Mouse (Mus musculus) lung, adult 2 months (tissue): ENCODE measurements at regions not wholly inside any gene's neighbourhood (a gene's known extent, or its start where the extent isn't known, plus 50 kb on each side); places are given as distances from the start of the nearest gene placed in this dataset.

Source experiments
- CTCF ChIP-seq: fragments of 200-500 bp; IDR thresholded peaks from 2 replicates; pipeline ENCODE4 v1.5.1; 2011; ENCODE audit warnings: mild to moderate bottlenecking, low read length, control low read depth; ENCODE audit not compliant: insufficient read depth
- POLR2A ChIP-seq: fragments of 200-500 bp; IDR thresholded peaks from 2 replicates; pipeline ENCODE4 v1.6.1; 2011; ENCODE audit warnings: low read depth, mild to moderate bottlenecking, control low read depth, low read length, borderline replicate concordance; ENCODE audit errors: extremely low read depth

DNA sequence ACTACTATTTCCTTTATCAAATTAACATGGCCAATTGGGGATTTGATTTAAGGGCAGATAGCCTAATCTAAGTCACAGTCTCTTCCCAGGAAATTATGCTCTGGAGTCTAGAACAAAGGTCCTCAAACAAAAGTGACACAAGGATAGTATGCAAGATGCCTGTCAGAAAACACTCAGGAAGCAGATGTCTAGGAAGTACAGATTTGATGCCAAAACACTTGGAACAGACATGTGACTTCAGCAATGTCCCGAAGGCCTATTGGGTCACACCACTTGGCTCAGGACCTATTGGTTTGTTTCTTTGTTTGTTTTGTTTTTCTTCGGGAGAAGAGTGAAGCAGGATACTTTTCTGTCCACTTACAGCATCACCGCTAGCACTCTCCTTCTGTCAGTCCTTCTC, 105.7 kb upstream of the Kirrel3 start:
- TF ChIP-seq CTCF (no peak), POLR2A (no peak)
